Mouse (Mus musculus): Measurements from ENCODE around the gene Cyp4f18. TPM values are rescaled to one million over a fixed set of nuclear protein-coding genes. Genes with fewer than 3 reads are reported as not detected.
"Not testable (repeated sequence)": the region's sequence is repeated elsewhere in the genome, so short reads cannot be mapped to it uniquely, and the experiment has no call there.

Cyp4f18 gene
- total RNA-seq (2012; rRNA removed): 12.7 and 13.5 TPM in 2 replicates
- total RNA-seq (2014; rRNA removed): 37.4 and 38.3 TPM in 2 replicates
- polyA plus RNA-seq (2012; ENCODE audit: insufficient read length, low read depth): 31.7 and 34.8 TPM in 2 replicates

- Histone ChIP-seq H3K4me3 (replicated peaks in 1 of 3; ENCODE audit: low read depth in 2 of 3, low read length in 2 of 3, poor library complexity in 1 of 3) (peak within 1 kb of the TSS in 2 of 3 experiments; percentile 47 to 50), H3K9me3 (replicated peaks; ENCODE audit: low read length) (no peaks in the 10 kb centered on the region), H3K4me2 (ENCODE audit: insufficient read depth, low read depth, poor library complexity, severe bottlenecking) (peak within 1 kb of the TSS; percentile 31), H3K79me2 (replicated peaks; ENCODE audit: control insufficient read depth, extremely low read depth, insufficient read depth, poor library complexity, severe bottlenecking) (no peaks in the 10 kb centered on the region), H3K27me3 (replicated peaks) (no peaks in the 10 kb centered on the region), H3K27ac (ENCODE audit: insufficient read depth, low read depth) (no peak within 1 kb of the TSS), H3K9ac (ENCODE audit: insufficient read depth, low read depth) (no peak within 1 kb of the TSS), H3K36me3 (replicated peaks in 1 of 2; ENCODE audit: control insufficient read depth in 1 of 2, insufficient read depth in 1 of 2, low read length in 1 of 2) (peaks cover 0 to 12% of the 10 kb centered on the region in 2 experiments), H3K4me1 (ENCODE audit: control insufficient read depth in 1 of 2, insufficient read depth in 2 of 2) (peaks cover 13 to 50% of the 10 kb centered on the region in 2 experiments)
- TF ChIP-seq NELFE (IDR thresholded peaks at IDR 0.05; ENCODE audit: low read depth, low read length) (no peak), TBP (conservative IDR thresholded peaks at IDR 0.05; ENCODE audit: low read depth, low read length) (0 out of 2 replicates have a peak, but pooled peaks have one; percentile 31), NRF1 (IDR thresholded peaks at IDR 0.05; ENCODE audit: low read depth, low read length) (no peak), ELF1 (IDR thresholded peaks at IDR 0.05; ENCODE audit: low read depth, low read length) (no peak), POLR2A (IDR thresholded peaks at IDR 0.05; ENCODE audit: low read depth, low read length) (peak; percentile 44; the same call in 1 of the 2 replicates)
- dilution Hi-C loops (cut with MboI; ENCODE audit: extremely low pct_ligation_motif_present, extremely low pct_unique_long_range_greater_than_20kb, low sequenced_read_pairs): no loop called here
- in situ Hi-C loops (cut with MboI; ENCODE audit: low pct_ligation_motif_present, low pct_unique_long_range_greater_than_20kb, low sequenced_read_pairs): loop anchor here (25.0 kb wide), 1 partner anchor 872 kb away; no protein-coding TSS in a partner anchor
- DNase-seq (ENCODE audit: extremely low read depth): peak; percentile 79
These were observed at the start of gene Cyp4f18 for GRCm38 (mm10) chr8:72009473-72009872. TSS of gene Cyp4f18 (minus strand) at chr8:72009626.

DNA sequence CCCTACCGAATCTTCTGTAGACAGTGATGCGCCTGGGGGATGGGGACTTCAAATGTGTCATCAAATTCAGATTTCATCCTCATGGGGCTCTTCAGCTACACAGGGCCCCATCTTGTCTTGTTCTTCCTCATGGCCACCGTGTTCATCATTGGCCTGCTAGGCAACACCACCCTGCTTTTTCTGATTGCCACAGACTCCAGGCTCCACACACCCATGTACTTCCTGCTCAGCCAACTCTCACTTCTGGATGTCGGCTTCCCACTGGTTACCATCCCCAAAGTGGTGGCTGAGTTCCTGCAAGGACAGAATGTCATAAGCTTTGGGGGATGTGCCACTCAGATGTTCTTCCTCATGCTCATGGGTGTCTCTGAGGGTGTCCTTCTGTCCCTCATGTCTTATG, 48.2 kb upstream of the Cyp4f18 start:
- H3K9me3 ChIP-seq (replicated peaks; ENCODE audit: low read length); H3K27ac ChIP-seq (ENCODE audit: insufficient read depth, low read depth); dilution Hi-C loops (cut with MboI; ENCODE audit: extremely low pct_ligation_motif_present, extremely low pct_unique_long_range_greater_than_20kb, low sequenced_read_pairs); H3K27me3 ChIP-seq (replicated peaks); H3K4me2 ChIP-seq (ENCODE audit: insufficient read depth, low read depth, poor library complexity, severe bottlenecking); H3K79me2 ChIP-seq (replicated peaks; ENCODE audit: control insufficient read depth, extremely low read depth, insufficient read depth, poor library complexity, severe bottlenecking); in situ Hi-C loops (cut with MboI; ENCODE audit: low pct_ligation_motif_present, low pct_unique_long_range_greater_than_20kb, low sequenced_read_pairs); H3K36me3 ChIP-seq (replicated peaks in 1 of 2; ENCODE audit: control insufficient read depth in 1 of 2, insufficient read depth in 1 of 2, low read length in 1 of 2); H3K4me3 ChIP-seq (replicated peaks in 1 of 3; ENCODE audit: low read depth in 2 of 3, low read length in 2 of 3, poor library complexity in 1 of 3); H3K4me1 ChIP-seq (ENCODE audit: control insufficient read depth in 1 of 2, insufficient read depth in 2 of 2); DNase-seq (ENCODE audit: extremely low read depth); H3K9ac ChIP-seq (ENCODE audit: insufficient read depth, low read depth): not testable (repeated sequence)

- H3K4me3 ChIP-seq (replicated peaks in 1 of 3; ENCODE audit: low read depth in 2 of 3, low read length in 2 of 3, poor library complexity in 1 of 3); H3K9ac ChIP-seq (ENCODE audit: insufficient read depth, low read depth); in situ Hi-C loops (cut with MboI; ENCODE audit: low pct_ligation_motif_present, low pct_unique_long_range_greater_than_20kb, low sequenced_read_pairs); H3K36me3 ChIP-seq (replicated peaks in 1 of 2; ENCODE audit: control insufficient read depth in 1 of 2, insufficient read depth in 1 of 2, low read length in 1 of 2); DNase-seq (ENCODE audit: extremely low read depth); H3K79me2 ChIP-seq (replicated peaks; ENCODE audit: control insufficient read depth, extremely low read depth, insufficient read depth, poor library complexity, severe bottlenecking); H3K27me3 ChIP-seq (replicated peaks); dilution Hi-C loops (cut with MboI; ENCODE audit: extremely low pct_ligation_motif_present, extremely low pct_unique_long_range_greater_than_20kb, low sequenced_read_pairs); H3K27ac ChIP-seq (ENCODE audit: insufficient read depth, low read depth); H3K9me3 ChIP-seq (replicated peaks; ENCODE audit: low read length); H3K4me1 ChIP-seq (ENCODE audit: control insufficient read depth in 1 of 2, insufficient read depth in 2 of 2); H3K4me2 ChIP-seq (ENCODE audit: insufficient read depth, low read depth, poor library complexity, severe bottlenecking): not testable (repeated sequence)
These were observed 45.2 kb upstream of the Cyp4f18 start for GRCm38 (mm10) chr8:72054633-72055032.

GRCm38 (mm10) chr8:72042493-72042892, 33.1 kb upstream of the Cyp4f18 start:
- no peak for TF ChIP-seq IRF4 (IDR thresholded peaks at IDR 0.05; ENCODE audit: low read depth, low read length)
- no peak for TF ChIP-seq PAX5 (IDR thresholded peaks at IDR 0.05; ENCODE audit: low read length)
- TF ChIP-seq ZNF384 (IDR thresholded peaks at IDR 0.05; ENCODE audit: low read depth, low read length): no peak
- TF ChIP-seq SIN3A (IDR thresholded peaks at IDR 0.05; ENCODE audit: low read length): no peak
- TF ChIP-seq E2F4 (IDR thresholded peaks at IDR 0.05; ENCODE audit: insufficient replicate concordance, low read depth, low read length): no peak
- no peak for TF ChIP-seq UBTF (IDR thresholded peaks at IDR 0.05; ENCODE audit: low read depth, low read length)
- TF ChIP-seq BHLHE40 (IDR thresholded peaks at IDR 0.05; ENCODE audit: low read depth, low read length): no peak
- TF ChIP-seq CHD1 (IDR thresholded peaks at IDR 0.05; ENCODE audit: low read depth, low read length): no peak
- dilution Hi-C loops (cut with MboI; ENCODE audit: extremely low pct_ligation_motif_present, extremely low pct_unique_long_range_greater_than_20kb, low sequenced_read_pairs): no loop called here
- Histone ChIP-seq H3K27me3 (replicated peaks) (no peaks in the 10 kb centered on the region), H3K27ac (ENCODE audit: insufficient read depth, low read depth) (no peak overlapping the region), H3K9ac (ENCODE audit: insufficient read depth, low read depth) (no peak overlapping the region), H3K36me3 (replicated peaks in 1 of 2; ENCODE audit: control insufficient read depth in 1 of 2, insufficient read depth in 1 of 2, low read length in 1 of 2) (no peaks in the 10 kb centered on the region), H3K4me2 (ENCODE audit: insufficient read depth, low read depth, poor library complexity, severe bottlenecking) (no peak overlapping the region), H3K4me1 (ENCODE audit: control insufficient read depth in 1 of 2, insufficient read depth in 2 of 2) (peaks cover 0 to 13% of the 10 kb centered on the region in 2 experiments; a peak in 2 of 4 replicates), H3K79me2 (replicated peaks; ENCODE audit: control insufficient read depth, extremely low read depth, insufficient read depth, poor library complexity, severe bottlenecking) (no peaks in the 10 kb centered on the region), H3K4me3 (replicated peaks in 1 of 3; ENCODE audit: low read depth in 2 of 3, low read length in 2 of 3, poor library complexity in 1 of 3) (no peak overlapping the region), H3K9me3 (replicated peaks; ENCODE audit: low read length) (no peaks in the 10 kb centered on the region)
- in situ Hi-C loops (cut with MboI; ENCODE audit: low pct_ligation_motif_present, low pct_unique_long_range_greater_than_20kb, low sequenced_read_pairs): no loop called here
- DNase-seq (ENCODE audit: extremely low read depth): no peak

- dilution Hi-C loops (cut with MboI; ENCODE audit: extremely low pct_ligation_motif_present, extremely low pct_unique_long_range_greater_than_20kb, low sequenced_read_pairs); H3K27ac ChIP-seq (ENCODE audit: insufficient read depth, low read depth); H3K9ac ChIP-seq (ENCODE audit: insufficient read depth, low read depth); in situ Hi-C loops (cut with MboI; ENCODE audit: low pct_ligation_motif_present, low pct_unique_long_range_greater_than_20kb, low sequenced_read_pairs); H3K36me3 ChIP-seq (replicated peaks in 1 of 2; ENCODE audit: control insufficient read depth in 1 of 2, insufficient read depth in 1 of 2, low read length in 1 of 2); H3K9me3 ChIP-seq (replicated peaks; ENCODE audit: low read length); H3K4me3 ChIP-seq (replicated peaks in 1 of 3; ENCODE audit: low read depth in 2 of 3, low read length in 2 of 3, poor library complexity in 1 of 3); H3K79me2 ChIP-seq (replicated peaks; ENCODE audit: control insufficient read depth, extremely low read depth, insufficient read depth, poor library complexity, severe bottlenecking); DNase-seq (ENCODE audit: extremely low read depth); H3K4me2 ChIP-seq (ENCODE audit: insufficient read depth, low read depth, poor library complexity, severe bottlenecking); H3K27me3 ChIP-seq (replicated peaks): not testable (repeated sequence)
- peaks cover 0 to 13% of the 10 kb centered on the region in 2 experiments; a peak in 2 of 4 replicates for H3K4me1 ChIP-seq (ENCODE audit: control insufficient read depth in 1 of 2, insufficient read depth in 2 of 2)
These were observed 31.5 kb upstream of the Cyp4f18 start, which contains the start of gene Olfr372 for GRCm38 (mm10) chr8:72040918-72041317. TSS of gene Olfr372 (plus strand) at chr8:72041218.

All from CH12.LX (cell line).